Mouse (Mus musculus) hindbrain, embryonic 12.5 days (tissue): ENCODE data around the gene Dut. TPM values are rescaled to one million over a fixed set of nuclear protein-coding genes. Genes with fewer than 3 reads are reported as not detected.

ENCODE experiments used
- ATAC-seq: fragments of 200-750 bp; cut with Nextera tagmentation; 2 replicates; pipeline ENCODE4 v1.8.0; 2017; ENCODE audit warnings: moderate TSS enrichment; ENCODE audit not compliant: low FRiP score
- H3K27ac ChIP-seq: fragments of 300-500 bp; sonication (generic); 2 replicates; pipeline ENCODE4 v1.5.1; 2016; ENCODE audit warnings: mild to moderate bottlenecking
- H3K27me3 ChIP-seq: fragments of 300-500 bp; sonication (generic); 2 replicates; pipeline ENCODE4 v1.6.1; 2016; ENCODE audit warnings: mild to moderate bottlenecking
- H3K36me3 ChIP-seq: fragments of 300-500 bp; sonication (generic); 2 replicates; pipeline ENCODE4 v1.6.1; 2016; ENCODE audit warnings: mild to moderate bottlenecking
- H3K4me1 ChIP-seq: fragments of 300-500 bp; sonication (generic); 2 replicates; pipeline ENCODE4 v1.6.1; 2016
- H3K4me2 ChIP-seq: fragments of 300-500 bp; sonication (generic); replicated peaks from 2 replicates; pipeline ENCODE4 v1.6.1; 2016; ENCODE audit warnings: mild to moderate bottlenecking
- H3K4me3 ChIP-seq: fragments of 300-500 bp; sonication (generic); 2 replicates; pipeline ENCODE4 v1.5.1; 2016; ENCODE audit warnings: mild to moderate bottlenecking
- H3K9ac ChIP-seq: fragments of 300-500 bp; sonication (generic); 2 replicates; pipeline ENCODE4 v1.6.1; 2016; ENCODE audit warnings: mild to moderate bottlenecking, moderate library complexity
- H3K9me3 ChIP-seq: fragments of 300-500 bp; sonication (generic); replicated peaks from 2 replicates; pipeline ENCODE4 v1.6.1; 2016; ENCODE audit warnings: mild to moderate bottlenecking
- WGBS: fragments of 180-500 bp; shearing (Covaris S2); methylation state at CpG from one replicate; pipeline ENCODE4 v1.1.7; 2016; 5-methylcytosine and 5-hydroxymethylcytosine counted together
- polyA plus RNA-seq: library from polyadenylated mRNA; unstranded; fragments of >200 nt; fragmentation: Nextera tagmentation; extraction: Ambion mirVana; gene quantifications from 2 replicates; pipeline ENCODE4 v1.2.1, GENCODE M21; 2016

Gene Dut
- polyA plus RNA-seq: 107 and 109 TPM in 2 replicates

DNA sequence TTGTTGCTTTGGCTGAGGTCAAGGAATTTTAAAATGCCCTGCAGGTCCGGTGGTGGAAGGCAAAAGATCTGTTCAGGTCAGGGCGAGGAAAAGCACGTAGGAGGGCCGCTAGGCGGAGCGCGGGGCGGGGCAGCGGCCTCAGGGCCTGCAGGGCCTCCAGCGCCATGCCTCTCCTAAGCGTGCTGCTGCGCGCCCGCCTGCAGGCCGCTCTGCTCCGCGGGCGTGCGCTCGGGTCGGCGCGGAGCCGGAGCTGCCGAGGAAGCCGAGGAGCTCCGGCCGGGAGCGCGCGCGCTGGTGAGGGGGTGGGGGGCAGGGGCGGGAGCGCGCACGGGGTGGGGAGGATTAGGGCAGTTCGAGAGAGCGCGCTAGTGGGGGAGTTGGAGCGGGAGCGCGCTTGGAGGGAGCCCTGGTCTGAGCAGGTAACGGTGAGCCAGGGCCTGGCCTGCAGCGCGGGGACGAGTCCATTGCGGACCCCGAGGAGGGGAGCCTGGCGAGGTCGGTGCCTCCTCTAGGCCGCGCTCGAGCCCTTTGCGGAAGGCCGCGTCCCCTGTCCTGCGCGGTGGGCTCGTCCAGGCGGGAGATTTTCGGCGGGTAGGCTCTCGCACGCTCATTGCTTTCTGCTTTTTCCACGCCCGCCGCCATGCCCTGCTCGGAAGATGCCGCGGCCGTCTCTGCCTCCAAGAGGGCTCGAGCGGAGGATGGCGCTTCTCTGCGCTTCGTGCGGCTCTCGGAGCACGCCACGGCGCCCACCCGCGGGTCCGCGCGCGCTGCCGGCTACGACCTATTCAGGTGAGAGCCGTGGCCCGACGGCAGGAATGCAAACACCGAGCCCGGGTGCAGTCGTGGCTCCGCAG lies at the start of gene Dut:
Dut (plus strand) TSS at position 83 of the 854 bp plus-strand sequence.
- WGBS: under 1% methylated on average over 94 of the region's 96 CpGs
- H3K27ac ChIP-seq: peak within 1 kb of the TSS; percentile 89
- H3K4me2 ChIP-seq: peak within 1 kb of the TSS; percentile 69
- ATAC-seq: peak; percentile 100
- peaks cover 14% of the 10 kb centered on the region for H3K4me1 ChIP-seq
- 0 out of 2 replicates have a peak, but pooled peaks cover 3% of the 10 kb centered on the region for H3K36me3 ChIP-seq
- H3K9ac ChIP-seq: peak within 1 kb of the TSS; percentile 84
- no peaks in the 10 kb centered on the region for H3K27me3 ChIP-seq
- peak within 1 kb of the TSS; percentile 70 for H3K4me3 ChIP-seq
- no peaks in the 10 kb centered on the region for H3K9me3 ChIP-seq

DNA sequence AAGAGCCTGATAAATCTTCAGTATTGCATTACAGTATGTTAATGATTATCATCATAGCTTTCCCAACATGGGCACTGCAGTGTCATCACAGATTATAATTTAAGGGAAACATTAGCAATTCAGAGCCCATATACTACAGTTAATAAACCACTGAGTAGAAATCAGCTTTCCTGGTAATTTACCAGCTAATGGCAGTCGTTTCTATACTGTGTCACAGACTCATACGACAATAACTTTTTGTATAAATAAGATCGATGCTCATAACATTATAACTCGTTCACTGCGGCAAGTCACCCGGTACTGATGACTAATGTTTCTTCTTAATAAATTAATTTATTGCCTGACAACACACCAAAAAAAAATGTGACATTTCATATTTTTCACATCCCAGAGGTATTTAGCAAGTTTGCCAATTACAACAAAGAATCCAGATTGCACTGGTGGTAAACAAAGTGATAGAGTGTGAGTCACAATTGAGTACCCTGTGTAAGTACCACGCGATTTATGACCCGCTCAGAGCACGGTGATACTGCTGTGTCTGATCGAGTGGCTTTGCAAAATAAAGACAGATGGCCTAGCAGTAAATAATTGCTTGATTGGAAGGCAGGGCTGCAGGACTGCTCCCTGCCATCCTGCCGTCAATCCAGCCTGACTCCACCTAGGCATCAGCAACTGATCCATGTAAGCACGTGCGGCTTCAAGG lies 37.9 kb upstream of the Dut start:
- WGBS: 75% methylated on average over 14 of the region's 14 CpGs
- no peak overlapping the region for H3K9ac ChIP-seq
- no peak overlapping the region for H3K27ac ChIP-seq
- H3K4me1 ChIP-seq: no peaks in the 10 kb centered on the region
- peak; percentile 73 for ATAC-seq
- no peaks in the 10 kb centered on the region for H3K27me3 ChIP-seq
- H3K36me3 ChIP-seq: no peaks in the 10 kb centered on the region
- no peaks in the 10 kb centered on the region for H3K9me3 ChIP-seq
- no peak overlapping the region for H3K4me3 ChIP-seq
- no peak overlapping the region for H3K4me2 ChIP-seq

DNA sequence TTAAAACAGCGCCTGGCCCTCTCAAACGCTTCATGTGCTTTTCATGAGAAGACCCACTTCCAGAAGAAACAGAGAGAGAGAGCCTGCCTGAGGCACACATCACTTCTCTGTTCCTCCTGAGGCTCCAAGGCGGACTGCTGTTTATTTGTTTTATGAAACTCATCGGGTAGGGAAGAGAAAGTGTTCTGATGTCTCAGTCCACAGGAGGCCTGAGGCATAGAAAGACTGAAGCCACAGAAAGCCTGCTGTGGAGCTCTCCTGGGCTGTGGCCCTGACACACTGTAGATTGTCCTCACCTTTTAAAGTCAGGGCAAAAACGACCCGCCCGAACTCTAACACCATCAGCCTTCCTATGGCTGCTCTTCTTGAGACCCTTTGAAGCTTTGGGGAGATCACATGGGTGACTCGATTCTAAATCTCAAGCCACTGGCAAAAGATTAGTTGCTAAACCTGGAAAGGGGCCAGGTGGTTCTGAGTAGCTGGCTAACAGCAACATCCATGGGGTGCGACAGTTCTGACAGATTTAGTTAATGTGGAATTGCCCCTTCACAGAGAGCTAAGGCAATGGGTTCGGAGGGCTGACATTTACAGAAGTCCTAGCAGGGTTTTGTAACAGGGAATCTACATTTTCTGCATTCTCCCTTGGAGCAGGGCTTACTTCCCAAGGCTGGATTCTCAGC lies 35.0 kb upstream of the Dut start:
- Histone ChIP-seq H3K9ac (no peak overlapping the region), H3K27me3 (no peaks in the 10 kb centered on the region), H3K9me3 (no peaks in the 10 kb centered on the region), H3K27ac (no peak overlapping the region), H3K4me3 (no peak overlapping the region), H3K4me2 (no peak overlapping the region), H3K4me1 (no peaks in the 10 kb centered on the region), H3K36me3 (no peaks in the 10 kb centered on the region)
- WGBS: 66% methylated on average over 10 of the region's 10 CpGs
- ATAC-seq: no peak

- Histone ChIP-seq H3K36me3 (no peaks in the 10 kb centered on the region), H3K9ac (no peak overlapping the region), H3K4me2 (no peak overlapping the region), H3K27ac (no peak overlapping the region), H3K9me3 (no peaks in the 10 kb centered on the region), H3K4me3 (no peak overlapping the region), H3K4me1 (no peaks in the 10 kb centered on the region), H3K27me3 (no peaks in the 10 kb centered on the region)
- 5% methylated on average over 3 of the region's 3 CpGs for WGBS
- ATAC-seq: 0 out of 2 replicates have a peak, but pooled peaks have one; percentile 68
Observed at GRCm38 (mm10) chr2:125214592-125214991, 32.4 kb upstream of the Dut start.

DNA sequence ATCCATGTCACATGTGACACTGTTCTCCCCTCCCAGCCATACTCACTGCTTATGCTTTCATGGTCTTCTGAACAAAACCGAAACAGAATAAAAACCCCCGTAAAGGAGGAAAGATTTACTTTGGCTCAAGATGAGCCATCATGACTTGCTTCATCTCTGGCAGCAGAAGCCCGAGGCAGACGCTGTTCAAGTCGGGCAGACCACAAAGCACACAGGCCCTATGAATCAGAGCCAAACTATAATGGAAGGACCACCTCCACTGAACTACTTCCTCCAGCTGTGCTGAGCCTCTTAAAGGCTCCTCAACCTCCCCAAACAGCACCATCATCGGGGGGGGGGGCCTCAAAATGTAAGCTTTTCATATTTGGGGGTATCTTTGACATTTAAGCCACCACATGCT lies 29.7 kb upstream of the Dut start:
- H3K9ac ChIP-seq: no peak overlapping the region
- ATAC-seq: no peak
- H3K4me1 ChIP-seq: no peaks in the 10 kb centered on the region
- H3K4me2 ChIP-seq: no peak overlapping the region
- no peaks in the 10 kb centered on the region for H3K27me3 ChIP-seq
- H3K9me3 ChIP-seq: no peaks in the 10 kb centered on the region
- H3K27ac ChIP-seq: no peak overlapping the region
- H3K4me3 ChIP-seq: no peak overlapping the region
- H3K36me3 ChIP-seq: no peaks in the 10 kb centered on the region
- WGBS: 81% methylated on average over 6 of the region's 6 CpGs

- no peaks in the 10 kb centered on the region for H3K4me1 ChIP-seq
- H3K27ac ChIP-seq: no peak overlapping the region
- H3K36me3 ChIP-seq: no peaks in the 10 kb centered on the region
- H3K9me3 ChIP-seq: no peaks in the 10 kb centered on the region
- 89% methylated on average over 1 of the region's 1 CpGs for WGBS
- H3K9ac ChIP-seq: no peak overlapping the region
- no peak overlapping the region for H3K4me3 ChIP-seq
- ATAC-seq: no peak
- no peaks in the 10 kb centered on the region for H3K27me3 ChIP-seq
- no peak overlapping the region for H3K4me2 ChIP-seq
Observed at GRCm38 (mm10) chr2:125218566-125218965, 28.4 kb upstream of the Dut start.

- Histone ChIP-seq H3K9ac (no peak overlapping the region), H3K27ac (no peak overlapping the region), H3K9me3 (no peaks in the 10 kb centered on the region), H3K27me3 (no peaks in the 10 kb centered on the region), H3K4me1 (no peaks in the 10 kb centered on the region), H3K4me2 (no peak overlapping the region), H3K4me3 (no peak overlapping the region), H3K36me3 (no peaks in the 10 kb centered on the region)
- 79% methylated on average over 3 of the region's 3 CpGs for WGBS
- no peak for ATAC-seq
Observed at GRCm38 (mm10) chr2:125219268-125219667, 27.7 kb upstream of the Dut start.

- no peak for ATAC-seq
- no peak overlapping the region for H3K9ac ChIP-seq
- 85% methylated on average over 1 of the region's 1 CpGs for WGBS
- no peaks in the 10 kb centered on the region for H3K9me3 ChIP-seq
- H3K27ac ChIP-seq: no peak overlapping the region
- H3K4me1 ChIP-seq: no peaks in the 10 kb centered on the region
- no peak overlapping the region for H3K4me2 ChIP-seq
- H3K4me3 ChIP-seq: no peak overlapping the region
- no peaks in the 10 kb centered on the region for H3K27me3 ChIP-seq
- no peaks in the 10 kb centered on the region for H3K36me3 ChIP-seq
Observed at GRCm38 (mm10) chr2:125221673-125222072, 25.3 kb upstream of the Dut start.

GRCm38 (mm10) chr2:125228472-125229409 lies 18.2 kb upstream of the Dut start:
- WGBS: 88% methylated on average over 11 of the region's 11 CpGs

DNA sequence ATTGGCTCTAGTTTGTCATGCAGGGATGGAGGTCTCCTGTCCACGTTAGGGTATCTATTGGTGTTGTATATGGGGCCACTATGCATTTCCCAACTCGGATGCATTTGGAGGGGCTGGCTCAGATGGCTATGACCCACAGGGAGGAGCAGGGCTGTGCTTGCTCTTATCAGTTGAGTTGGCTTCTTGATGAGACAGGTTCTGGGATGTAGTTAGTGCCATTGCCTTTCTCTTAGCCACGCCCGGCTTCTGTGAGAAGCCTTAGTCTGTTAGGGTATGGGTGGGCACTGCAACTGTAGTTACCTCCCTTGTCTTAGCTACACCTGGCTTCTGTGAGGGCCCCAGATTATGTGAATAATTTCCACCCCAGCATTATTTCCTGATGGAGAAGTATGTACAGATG lies 14.8 kb upstream of the Dut start:
- Histone ChIP-seq H3K9ac (no peak overlapping the region), H3K4me1 (no peaks in the 10 kb centered on the region), H3K9me3 (no peaks in the 10 kb centered on the region), H3K27ac (no peak overlapping the region), H3K4me2 (no peak overlapping the region), H3K36me3 (no peaks in the 10 kb centered on the region), H3K27me3 (no peaks in the 10 kb centered on the region), H3K4me3 (no peak overlapping the region)
- no peak for ATAC-seq
- WGBS: 90% methylated on average over 4 of the region's 4 CpGs

More at GRCm38 (mm10) chr2:125228472-125229409, 18.2 kb upstream of the Dut start:
- no peak for ATAC-seq
- Histone ChIP-seq H3K27ac (no peak overlapping the region), H3K27me3 (no peaks in the 10 kb centered on the region), H3K4me1 (no peaks in the 10 kb centered on the region), H3K36me3 (no peaks in the 10 kb centered on the region), H3K9ac (no peak overlapping the region), H3K9me3 (no peaks in the 10 kb centered on the region), H3K4me3 (no peak overlapping the region), H3K4me2 (no peak overlapping the region)

GRCm38 (mm10) chr2:125233537-125233936 lies 13.5 kb upstream of the Dut start:
- H3K4me3 ChIP-seq: no peak overlapping the region
- 83% methylated on average over 2 of the region's 2 CpGs for WGBS
- H3K27ac ChIP-seq: no peak overlapping the region
- H3K27me3 ChIP-seq: no peaks in the 10 kb centered on the region
- no peaks in the 10 kb centered on the region for H3K4me1 ChIP-seq
- no peak overlapping the region for H3K4me2 ChIP-seq
- no peak overlapping the region for H3K9ac ChIP-seq
- ATAC-seq: no peak
- H3K9me3 ChIP-seq: no peaks in the 10 kb centered on the region
- H3K36me3 ChIP-seq: no peaks in the 10 kb centered on the region
